ENCODE assay signal across 10 mouse cellular contexts in genomic region chr13:78426306-78426921, GRCm38 (mm10).
DNase-seq lines count a peak whose midpoint lies in the region; ATAC-seq and TF ChIP-seq lines count a peak whose summit lies in the region.
"Had no signal": no experiment of that assay in that cellular context is flagged by ENCODE, and none has a peak within 500 bp of the region (broad histone marks: within the 10 kb centered on the region; RNA-seq: fewer than 3 reads in every experiment).

No protein-coding gene starts in this region.

- DNase-seq in cerebellum, postnatal 14 days = peak; percentile 56 to 60
- DNase-seq in cerebellum, adult 9-11 months = no peak
- peak; percentile 50 for DNase-seq in left cerebral cortex, postnatal 4 days
- DNase-seq in left cerebral cortex, adult 18-20 months (ENCODE audit: low spot score in 2 of 2) = no peak
- DNase-seq in midbrain, postnatal 0 days (ENCODE audit: low spot score) = peak; percentile 35
- no peak for DNase-seq in natural killer cell, adult 2 months (ENCODE audit: low spot score in 2 of 2)
- DNase-seq in gastrocnemius, postnatal 25 days = no peak

- no peak for TF ChIP-seq CTCF in midbrain, postnatal 0 days (IDR thresholded peaks at IDR 0.05)

- peaks cover 18% of the 10 kb centered on the region for H3K4me1 ChIP-seq in hindbrain, embryonic 13.5 days (replicated peaks)
- peaks cover 6% of the 10 kb centered on the region; the same call in 1 of the 2 replicates for H3K4me1 ChIP-seq in midbrain, postnatal 0 days (ENCODE audit: insufficient read depth, low read length)
- H3K4me1 ChIP-seq: megakaryocyte, embryonic 14.5 days had no signal

- peak; percentile 2; the same call in 1 of the 2 replicates for ATAC-seq in hindbrain, embryonic 13.5 days (ENCODE audit: low FRiP score)
- no peak for ATAC-seq in midbrain, postnatal 0 days (ENCODE audit: low FRiP score)
- ATAC-seq: Patski had no signal

- intact Hi-C loops in left cerebral cortex, postnatal 4 days (cut with DNase I) = no loop called here

- 21% methylated on average over 8 of the region's 8 CpGs for WGBS in hindbrain, embryonic 13.5 days
- 30% methylated on average over 8 of the region's 8 CpGs for WGBS in midbrain, postnatal 0 days

- no peaks in the 10 kb centered on the region for H3K36me3 ChIP-seq in hindbrain, embryonic 13.5 days
- no peaks in the 10 kb centered on the region for H3K36me3 ChIP-seq in midbrain, postnatal 0 days (ENCODE audit: insufficient read depth, low read length)

- no peak overlapping the region for H3K4me3 ChIP-seq in hindbrain, embryonic 13.5 days
- H3K4me3 ChIP-seq in midbrain, postnatal 0 days (ENCODE audit: low read depth, low read length) = no peak overlapping the region
- H3K4me3 ChIP-seq: megakaryocyte, embryonic 14.5 days had no signal

- no peak overlapping the region for H3K4me2 ChIP-seq in hindbrain, embryonic 13.5 days
- H3K4me2 ChIP-seq in midbrain, postnatal 0 days (ENCODE audit: low read depth, low read length, poor library complexity, severe bottlenecking) = no peak overlapping the region

- no peaks in the 10 kb centered on the region for H3K27me3 ChIP-seq in hindbrain, embryonic 13.5 days
- no peaks in the 10 kb centered on the region for H3K27me3 ChIP-seq in midbrain, postnatal 0 days (ENCODE audit: insufficient read depth, low read length)
- H3K27me3 ChIP-seq: megakaryocyte, embryonic 14.5 days; Patski had no signal

- no peak overlapping the region for H3K9ac ChIP-seq in hindbrain, embryonic 13.5 days
- no peak overlapping the region for H3K9ac ChIP-seq in midbrain, postnatal 0 days (replicated peaks; ENCODE audit: low read length, poor library complexity, severe bottlenecking)

- H3K27ac ChIP-seq in hindbrain, embryonic 13.5 days = no peak overlapping the region
- H3K27ac ChIP-seq in midbrain, postnatal 0 days (ENCODE audit: low read depth, low read length) = no peak overlapping the region

- H3K9me3 ChIP-seq in hindbrain, embryonic 13.5 days = no peaks in the 10 kb centered on the region
- no peaks in the 10 kb centered on the region for H3K9me3 ChIP-seq in midbrain, postnatal 0 days (ENCODE audit: low read length)

Comparison
In these comparisons a context has a peak if more than half of its experiments do, and no peak if none do; other contexts are left out.
1. DNase-seq: peak in cerebellum, postnatal 14 days (2 of 2), left cerebral cortex, postnatal 4 days (single experiment) and midbrain, postnatal 0 days (single experiment); none in cerebellum, adult 9-11 months (single experiment), left cerebral cortex, adult 18-20 months (0 of 2), natural killer cell, adult 2 months (0 of 2) and gastrocnemius, postnatal 25 days (single experiment).